Mouse (Mus musculus) small intestine, adult 2 months (tissue): ENCODE data around the gene Vamp8.

Experiments used
- CTCF ChIP-seq: fragments of 200-500 bp; IDR thresholded peaks from 2 replicates; pipeline ENCODE4 v1.5.1; 2012; ENCODE audit warnings: low read depth, mild to moderate bottlenecking, control low read depth, inconsistent platforms, low read length, moderate library complexity, mixed read lengths; ENCODE audit not compliant: insufficient replicate concordance, insufficient read length; ENCODE audit errors: extremely low read depth
- POLR2A ChIP-seq: fragments of 200-500 bp; IDR thresholded peaks from 2 replicates; pipeline ENCODE4 v1.6.1; 2012; ENCODE audit warnings: low read depth, mild to moderate bottlenecking, control low read depth, inconsistent platforms, low read length, moderate library complexity

DNA sequence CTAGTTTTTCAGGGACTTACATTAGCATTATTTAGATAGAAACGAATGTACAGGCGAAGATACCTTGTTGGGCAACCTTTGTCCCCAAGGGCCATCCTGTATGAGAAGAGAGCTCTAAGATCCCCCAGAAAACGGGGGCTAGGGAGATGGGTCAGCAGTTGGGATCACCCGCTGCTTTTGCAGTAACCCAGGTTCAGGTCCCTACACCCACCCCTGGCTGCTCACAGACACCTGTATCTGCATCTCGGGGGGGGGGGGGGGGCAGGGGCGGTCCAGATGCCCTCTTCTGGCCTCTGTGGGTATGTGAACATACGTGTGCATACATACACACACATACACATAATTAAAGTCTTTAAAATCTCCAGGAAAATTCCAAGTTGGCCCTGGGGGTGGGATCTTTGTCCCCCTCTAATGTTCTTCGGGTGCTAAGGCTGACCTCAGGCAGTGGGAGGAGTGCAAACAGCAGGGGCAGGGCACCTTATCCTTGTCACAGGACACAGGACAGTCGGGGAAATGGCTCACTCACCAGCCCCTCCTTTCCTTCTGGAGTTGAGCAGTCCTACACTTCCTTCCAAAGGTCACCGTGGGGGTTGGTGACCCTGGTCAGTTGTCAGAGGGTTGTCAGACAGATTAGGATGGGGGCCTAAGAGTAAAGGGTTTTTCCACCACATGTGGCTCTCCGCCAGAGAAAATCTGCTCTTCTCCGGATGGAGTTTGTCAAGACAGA is 455 bp upstream of the Vamp8 start:
- no peak for TF ChIP-seq CTCF
- TF ChIP-seq POLR2A, result no peak
